ENCODE assay signal across 10 mouse cellular contexts in the genomic region with DNA sequence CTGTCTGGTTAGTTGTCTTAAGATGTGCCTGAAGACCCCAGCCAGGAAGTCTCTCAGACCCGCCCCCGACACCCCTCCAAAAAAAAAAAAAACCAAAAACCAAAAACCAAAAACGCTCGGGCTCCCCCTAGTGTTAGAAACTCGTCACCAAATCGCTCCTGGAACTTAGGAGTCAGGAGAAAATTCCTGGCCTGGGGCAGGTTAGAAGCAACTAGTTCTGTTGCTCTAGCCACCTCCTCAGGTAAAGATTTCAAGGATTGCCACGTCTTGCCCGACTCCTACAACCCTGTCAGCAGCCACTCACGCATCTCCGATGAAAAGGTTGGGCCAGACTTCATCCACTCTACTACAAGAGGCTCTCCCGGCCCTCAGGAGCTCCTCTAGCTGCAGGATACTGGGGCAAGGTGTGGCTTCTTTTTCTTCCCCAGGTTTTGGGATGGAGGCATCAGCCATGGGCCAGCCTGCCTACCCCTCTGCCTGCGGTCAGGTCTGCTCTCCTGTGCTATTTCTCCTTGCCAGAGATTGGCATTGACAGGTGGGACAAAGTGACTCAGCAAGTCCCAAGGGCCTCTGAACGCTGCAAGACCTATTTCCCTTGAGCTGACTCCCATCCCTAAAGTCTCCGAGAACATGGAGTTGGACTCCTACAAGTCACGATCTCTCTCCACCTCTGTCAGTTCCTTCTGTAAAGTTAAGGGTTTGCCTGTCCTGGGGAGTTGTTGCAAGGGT. TPM values are rescaled to one million over a fixed set of nuclear protein-coding genes. Genes with fewer than 3 reads are reported as not detected.
DNase-seq lines count a peak whose midpoint lies in the region; TF ChIP-seq lines count a peak whose summit lies in the region.
"Had no signal": no experiment of that assay in that cellular context is flagged by ENCODE, and none has a peak within 500 bp of the region (broad histone marks: within the 10 kb centered on the region; RNA-seq: fewer than 3 reads in every experiment).

No protein-coding gene starts in this region.

- H3K36me3 ChIP-seq in CH12.LX (replicated peaks in 1 of 2; ENCODE audit: control insufficient read depth in 1 of 2, insufficient read depth in 1 of 2, low read length in 1 of 2): no peaks in the 10 kb centered on the region
- H3K36me3 ChIP-seq: limb, embryonic 13.5 days had no signal

- TF ChIP-seq POLR2A in CH12.LX (IDR thresholded peaks at IDR 0.05; ENCODE audit: low read depth, low read length): no peak

- dilution Hi-C loops in CH12.LX (cut with MboI; ENCODE audit: extremely low pct_ligation_motif_present, extremely low pct_unique_long_range_greater_than_20kb, low sequenced_read_pairs): no loop called here

- H3K4me3 ChIP-seq in CH12.LX (replicated peaks in 1 of 3; ENCODE audit: low read depth in 2 of 3, low read length in 2 of 3, poor library complexity in 1 of 3): no peak overlapping the region
- H3K4me3 ChIP-seq: limb, embryonic 13.5 days had no signal

- peak; percentile 37 to 86 for DNase-seq in adrenal gland, adult (ENCODE audit: inconsistent age in 2 of 2, low spot score in 1 of 2)
- DNase-seq in adrenal gland, postnatal 4 days (ENCODE audit: low spot score in 2 of 2): no peak
- DNase-seq in left cerebral cortex, adult 18-20 months (ENCODE audit: low spot score in 2 of 2): peak; percentile 59 to 69
- no peak for DNase-seq in left cerebral cortex, adult 11 months (ENCODE audit: low spot score)
- DNase-seq in CH12.LX (ENCODE audit: extremely low read depth): peak; percentile 34
- DNase-seq in cerebellum, adult 9-11 months: peak; percentile 41
- peak; percentile 82 for DNase-seq in kidney, postnatal 10 days
- DNase-seq in skeletal muscle tissue, adult 2 months (ENCODE audit: low read depth, low spot score): peak; percentile 87

- in situ Hi-C loops in CH12.LX (cut with MboI; ENCODE audit: low pct_ligation_motif_present, low pct_unique_long_range_greater_than_20kb, low sequenced_read_pairs): loop anchor here (5.0 to 25.0 kb wide), 2 partner anchors 261 to 611 kb away; partner anchors contain the start of gene Kat6b

- peaks cover 3 to 33% of the 10 kb centered on the region in 2 experiments; a peak in 3 of 4 replicates for H3K4me1 ChIP-seq in CH12.LX (ENCODE audit: control insufficient read depth in 1 of 2, insufficient read depth in 2 of 2)

- H3K27ac ChIP-seq in CH12.LX (ENCODE audit: insufficient read depth, low read depth): no peak overlapping the region
- H3K27ac ChIP-seq: limb, embryonic 13.5 days had no signal

- no peaks in the 10 kb centered on the region for H3K9me3 ChIP-seq in CH12.LX (replicated peaks; ENCODE audit: low read length)
- H3K9me3 ChIP-seq: limb, embryonic 13.5 days had no signal

- no peak for TF ChIP-seq EP300 in CH12.LX (IDR thresholded peaks at IDR 0.05; ENCODE audit: low read length)

- H3K4me2 ChIP-seq in CH12.LX (ENCODE audit: insufficient read depth, low read depth, poor library complexity, severe bottlenecking): no peak overlapping the region
- H3K4me2 ChIP-seq: limb, embryonic 13.5 days had no signal

- peaks cover 7% of the 10 kb centered on the region for H3K79me2 ChIP-seq in CH12.LX (replicated peaks; ENCODE audit: control insufficient read depth, extremely low read depth, insufficient read depth, poor library complexity, severe bottlenecking)

- H3K9ac ChIP-seq in CH12.LX (ENCODE audit: insufficient read depth, low read depth): no peak overlapping the region
- H3K9ac ChIP-seq: limb, embryonic 13.5 days had no signal

- TF ChIP-seq RAD21 in CH12.LX (IDR thresholded peaks at IDR 0.05; ENCODE audit: low read depth, low read length): peak; percentile 29

- TF ChIP-seq CTCF in CH12.LX (conservative IDR thresholded peaks at IDR 0.05 in 1 of 2, IDR thresholded peaks at IDR 0.05 in 1 of 2; ENCODE audit: low read depth in 2 of 2, low read length in 2 of 2): peak; percentile 40 to 68

- H3K27me3 ChIP-seq in CH12.LX (replicated peaks): no peaks in the 10 kb centered on the region
- H3K27me3 ChIP-seq: limb, embryonic 13.5 days had no signal

TF ChIP-seq in CH12.LX, 34 proteins besides CTCF, POLR2A, EP300 and RAD21:
- TF ChIP-seq E2F4 (IDR thresholded peaks at IDR 0.05; ENCODE audit: insufficient replicate concordance, low read depth, low read length) (no peak), ZNF384 (IDR thresholded peaks at IDR 0.05; ENCODE audit: low read depth, low read length) (peak; percentile 97)

RNA-seq across cellular contexts. Expression of gene Samd8, which starts 2.0 kb away (rescaled TPM):
- 10 to 100 TPM; 33.2 to 33.7 TPM for total RNA-seq in adrenal gland, postnatal 4 days (2021)
- 10 to 100 TPM; 76.3 to 78.5 TPM for total RNA-seq in left cerebral cortex, adult 18-20 months (2021)
- total RNA-seq in CH12.LX (2012; rRNA removed): 6.6 and 7.0 TPM in 2 replicates
- 9.0 and 9.5 TPM in 2 replicates for total RNA-seq in CH12.LX (2014; rRNA removed)
- polyA plus RNA-seq in CH12.LX (2012; ENCODE audit: insufficient read length, low read depth): 4.7 and 5.4 TPM in 2 replicates

RNA-seq across cellular contexts. Expression of gene Dusp13, which starts 2.7 kb away (rescaled TPM):
- 1 to 10 TPM in 1 of 2 experiments, under 1 TPM in 1; 0.84 to 1.4 TPM for total RNA-seq in adrenal gland, postnatal 4 days (2021)
- total RNA-seq in left cerebral cortex, adult 18-20 months (2021): under 1 TPM in 1 of 2 experiments, not detected in 1; 0.60 TPM
- total RNA-seq in CH12.LX (2012; rRNA removed): not detected in 2 replicates
- not detected in 2 replicates for total RNA-seq in CH12.LX (2014; rRNA removed)
- polyA plus RNA-seq in CH12.LX (2012; ENCODE audit: insufficient read length, low read depth): 0.34 TPM in 1 of 2 replicates, not detected in the other

RNA-seq across cellular contexts. Expression of gene Dupd1, which starts 33.9 kb away (rescaled TPM):
- 1 to 10 TPM; 1.1 to 1.4 TPM for total RNA-seq in adrenal gland, postnatal 4 days (2021)
- under 1 TPM in 1 of 2 experiments, not detected in 1; 0.66 TPM for total RNA-seq in left cerebral cortex, adult 18-20 months (2021)
- total RNA-seq in CH12.LX (2012; rRNA removed) (not detected in 2 replicates), CH12.LX (2014; rRNA removed) (not detected in 2 replicates)
- polyA plus RNA-seq in CH12.LX (2012; ENCODE audit: insufficient read length, low read depth): not detected in 2 replicates
- polyA plus RNA-seq: spleen, adult 2 months had no signal

Comparison
In these comparisons a context has a peak if more than half of its experiments do, and no peak if none do; other contexts are left out.
1. DNase-seq: peak in adrenal gland, adult (2 of 2), left cerebral cortex, adult 18-20 months (2 of 2), CH12.LX (single experiment), cerebellum, adult 9-11 months (single experiment), kidney, postnatal 10 days (single experiment) and skeletal muscle tissue, adult 2 months (single experiment); none in adrenal gland, postnatal 4 days (0 of 2) and left cerebral cortex, adult 11 months (single experiment).